Mouse (Mus musculus): Measurements from ENCODE around the gene Jam2. TPM values are rescaled to one million over a fixed set of nuclear protein-coding genes. Genes with fewer than 3 reads are reported as not detected.

Jam2 gene
- polyA plus RNA-seq, 1 experiment, result 37.9 TPM

DNA sequence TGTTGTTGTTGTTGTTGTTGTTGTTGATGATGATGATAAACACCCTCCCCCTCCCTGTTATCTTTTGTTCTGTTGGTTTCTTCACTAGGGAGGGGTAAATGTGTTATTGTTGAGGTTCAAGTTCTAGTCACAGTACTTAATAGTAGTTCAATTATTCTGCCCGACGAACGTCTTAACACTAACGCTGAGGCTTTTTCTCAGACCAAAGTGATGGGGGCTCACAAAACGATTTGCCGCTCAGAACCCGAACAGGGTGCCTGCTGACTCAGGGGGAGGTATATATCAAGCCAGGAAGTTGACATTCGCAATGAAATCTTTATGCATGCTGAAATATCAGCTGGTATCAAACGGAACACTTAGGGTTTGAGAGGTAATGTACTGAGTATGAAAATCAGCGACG lies 1.4 kb downstream of the Jam2 start:
- Histone ChIP-seq H3K27ac (ENCODE audit: insufficient read depth, low read length) (no peak overlapping the region), H3K27me3 (ENCODE audit: control insufficient read depth, insufficient read depth, low read length) (peaks cover 3% of the 10 kb centered on the region; the same call in 1 of the 2 replicates), H3K4me3 (replicated peaks; ENCODE audit: insufficient read depth, low read depth, low read length) (peak overlapping the region; percentile 30), H3K4me1 (ENCODE audit: control insufficient read depth, insufficient read depth, low read length) (peaks cover 5% of the 10 kb centered on the region; the same call in 1 of the 2 replicates)
- TF ChIP-seq POLR2A (IDR thresholded peaks at IDR 0.05; ENCODE audit: borderline replicate concordance, insufficient read depth, low read length) (no peak), CTCF (IDR thresholded peaks at IDR 0.05; ENCODE audit: borderline replicate concordance, insufficient read depth, low read depth, low read length) (no peak)
- DNase-seq, result no peak
- WGBS, result 8% methylated on average over 11 of the region's 11 CpGs

DNA sequence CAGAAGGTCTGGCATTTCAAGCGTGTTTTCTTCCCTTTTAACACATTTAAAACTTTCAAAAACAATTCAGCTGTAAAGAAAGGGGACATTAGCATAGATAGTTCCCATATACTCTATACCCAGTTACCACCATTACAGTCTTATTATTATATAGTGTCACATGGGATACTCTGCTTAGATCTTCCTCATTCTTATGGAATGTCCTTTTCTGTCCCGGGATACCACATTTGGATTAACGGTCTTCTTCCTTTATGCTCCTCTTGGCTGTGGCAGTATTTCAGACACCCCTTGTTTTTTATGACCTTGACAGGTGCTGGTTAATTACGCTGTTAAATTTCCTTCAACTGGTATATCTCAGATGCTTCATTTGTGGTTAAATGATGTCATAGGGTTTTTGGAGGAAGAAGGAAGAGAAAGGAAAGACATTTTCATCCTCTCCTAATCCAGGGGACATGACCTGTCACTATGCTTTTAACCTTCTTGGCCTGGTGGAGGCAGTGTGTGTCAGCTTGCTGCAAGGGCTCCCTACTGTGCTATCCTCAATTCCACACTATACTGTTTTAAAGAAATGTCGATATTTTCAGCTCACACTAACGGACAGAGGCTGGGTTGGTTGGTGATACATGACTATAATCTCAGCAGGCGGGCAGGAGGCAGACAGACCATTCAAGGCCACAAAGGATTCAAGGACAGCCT lies 2.3 kb downstream of the Jam2 start:
- DNase-seq, result no peak
- H3K4me1 ChIP-seq (ENCODE audit: control insufficient read depth, insufficient read depth, low read length), result peaks cover 5% of the 10 kb centered on the region; the same call in 1 of the 2 replicates
- TF ChIP-seq CTCF (IDR thresholded peaks at IDR 0.05; ENCODE audit: borderline replicate concordance, insufficient read depth, low read depth, low read length) (peak; percentile 32; the same call in 1 of the 2 replicates), POLR2A (IDR thresholded peaks at IDR 0.05; ENCODE audit: borderline replicate concordance, insufficient read depth, low read length) (no peak)
- H3K27ac ChIP-seq (ENCODE audit: insufficient read depth, low read length), result no peak overlapping the region
- 55% methylated on average over 7 of the region's 7 CpGs for WGBS
- no peak overlapping the region for H3K4me3 ChIP-seq (replicated peaks; ENCODE audit: insufficient read depth, low read depth, low read length)
- H3K27me3 ChIP-seq (ENCODE audit: control insufficient read depth, insufficient read depth, low read length), result peaks cover 3% of the 10 kb centered on the region; the same call in 1 of the 2 replicates

DNA sequence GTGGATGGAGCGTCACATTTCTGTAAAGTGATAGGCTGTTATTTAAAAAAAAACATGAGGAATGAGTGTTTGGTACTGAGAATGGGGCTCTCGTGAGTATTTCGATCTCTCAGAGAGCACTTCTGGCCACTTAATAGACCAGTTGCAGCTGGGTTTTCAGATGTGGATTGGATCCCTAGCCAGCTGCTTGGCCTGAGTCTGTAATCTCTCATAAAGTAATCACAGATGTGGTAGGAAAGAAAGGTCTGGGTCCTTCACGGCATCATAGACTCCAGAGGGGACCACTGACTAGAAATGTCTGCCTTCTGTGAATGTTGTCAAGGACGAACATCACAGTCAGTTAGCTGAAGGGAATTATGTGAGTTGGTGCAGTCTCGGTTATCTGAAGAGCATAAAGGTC lies 4.5 kb downstream of the Jam2 start:
- Histone ChIP-seq H3K27me3 (ENCODE audit: control insufficient read depth, insufficient read depth, low read length) (peaks cover 1% of the 10 kb centered on the region; the same call in 1 of the 2 replicates), H3K27ac (ENCODE audit: insufficient read depth, low read length) (no peak overlapping the region), H3K4me1 (ENCODE audit: control insufficient read depth, insufficient read depth, low read length) (peaks cover 5% of the 10 kb centered on the region; the same call in 1 of the 2 replicates), H3K4me3 (replicated peaks; ENCODE audit: insufficient read depth, low read depth, low read length) (no peak overlapping the region)
- no peak for DNase-seq
- WGBS, result 91% methylated on average over 6 of the region's 6 CpGs
- TF ChIP-seq POLR2A (IDR thresholded peaks at IDR 0.05; ENCODE audit: borderline replicate concordance, insufficient read depth, low read length), result no peak
- TF ChIP-seq CTCF (IDR thresholded peaks at IDR 0.05; ENCODE audit: borderline replicate concordance, insufficient read depth, low read depth, low read length), result no peak

DNA sequence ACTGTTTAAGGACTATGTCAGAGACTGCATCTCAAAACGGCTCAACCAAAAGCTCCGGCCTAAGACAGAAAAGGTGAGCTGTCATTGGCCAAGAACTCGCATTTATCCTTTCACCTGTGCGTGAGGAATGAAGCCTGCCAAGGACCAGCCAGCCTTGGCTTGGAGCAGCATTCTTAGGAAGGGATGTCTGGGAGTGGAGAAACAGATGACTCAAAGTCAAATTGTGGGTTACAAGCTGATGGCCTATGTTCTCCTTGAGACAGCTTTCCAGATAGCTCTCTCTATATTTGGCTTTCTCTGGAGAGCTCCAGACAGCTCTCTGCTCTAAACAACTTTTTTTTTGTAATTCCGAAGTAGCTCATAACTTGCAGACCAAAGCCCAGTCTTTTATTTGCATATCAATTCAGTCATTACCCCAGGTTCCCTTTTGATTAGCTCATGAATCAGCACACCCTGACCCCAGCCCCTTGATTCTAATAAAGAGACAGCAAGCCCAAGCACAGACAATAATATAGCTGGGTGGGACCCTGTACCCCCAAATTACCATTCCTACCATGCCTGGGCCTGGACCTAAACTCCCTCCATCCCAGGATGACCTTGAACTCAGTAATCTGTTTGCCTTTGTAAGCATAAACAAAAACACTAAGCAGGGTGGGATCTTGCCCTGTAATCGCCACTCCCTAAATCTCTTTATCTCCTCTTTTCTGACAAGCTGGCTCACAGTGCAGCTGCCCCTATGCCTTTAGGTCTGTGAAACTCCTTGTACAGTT lies 5.1 kb downstream of the Jam2 start:
- no peak for TF ChIP-seq CTCF (IDR thresholded peaks at IDR 0.05; ENCODE audit: borderline replicate concordance, insufficient read depth, low read depth, low read length)
- TF ChIP-seq POLR2A (IDR thresholded peaks at IDR 0.05; ENCODE audit: borderline replicate concordance, insufficient read depth, low read length), result no peak
- 83% methylated on average over 6 of the region's 6 CpGs for WGBS

DNA sequence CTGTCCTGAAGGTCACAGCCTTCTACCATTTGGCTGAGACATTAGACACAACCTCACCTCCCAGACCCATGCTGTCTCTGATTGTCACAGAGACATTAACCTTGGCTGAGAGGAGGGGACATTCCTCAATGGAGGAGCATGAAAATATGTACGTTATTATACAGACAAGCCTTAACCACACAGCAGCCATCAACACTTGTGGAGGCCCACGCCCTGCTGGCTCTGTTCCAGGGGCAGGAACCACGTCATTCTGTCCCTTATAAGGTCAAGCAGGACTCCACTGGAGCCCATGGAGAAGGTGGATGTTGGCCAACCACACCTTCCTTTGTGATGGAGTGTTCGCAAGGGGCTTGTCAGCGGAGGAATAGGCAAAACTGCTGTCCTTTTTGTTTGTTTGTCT lies 5.8 kb downstream of the Jam2 start:
- no peak overlapping the region for H3K4me3 ChIP-seq (replicated peaks; ENCODE audit: insufficient read depth, low read depth, low read length)
- TF ChIP-seq POLR2A (IDR thresholded peaks at IDR 0.05; ENCODE audit: borderline replicate concordance, insufficient read depth, low read length) (no peak), CTCF (IDR thresholded peaks at IDR 0.05; ENCODE audit: borderline replicate concordance, insufficient read depth, low read depth, low read length) (no peak)
- no peaks in the 10 kb centered on the region; the same call in 1 of the 2 replicates for H3K27me3 ChIP-seq (ENCODE audit: control insufficient read depth, insufficient read depth, low read length)
- WGBS, result 72% methylated on average over 5 of the region's 5 CpGs
- no peak overlapping the region for H3K27ac ChIP-seq (ENCODE audit: insufficient read depth, low read length)
- H3K4me1 ChIP-seq (ENCODE audit: control insufficient read depth, insufficient read depth, low read length), result 0 out of 2 replicates have a peak, but pooled peaks cover under 1% of the 10 kb centered on the region
- no peak for DNase-seq

More for the DNA sequence above, 5.1 kb downstream of the Jam2 start:
- H3K4me1 ChIP-seq (ENCODE audit: control insufficient read depth, insufficient read depth, low read length), result peaks cover 5% of the 10 kb centered on the region; the same call in 1 of the 2 replicates
- no peaks in the 10 kb centered on the region; the same call in 1 of the 2 replicates for H3K27me3 ChIP-seq (ENCODE audit: control insufficient read depth, insufficient read depth, low read length)
- no peak for DNase-seq
- no peak overlapping the region for H3K27ac ChIP-seq (ENCODE audit: insufficient read depth, low read length)
- H3K4me3 ChIP-seq (replicated peaks; ENCODE audit: insufficient read depth, low read depth, low read length), result no peak overlapping the region

DNA sequence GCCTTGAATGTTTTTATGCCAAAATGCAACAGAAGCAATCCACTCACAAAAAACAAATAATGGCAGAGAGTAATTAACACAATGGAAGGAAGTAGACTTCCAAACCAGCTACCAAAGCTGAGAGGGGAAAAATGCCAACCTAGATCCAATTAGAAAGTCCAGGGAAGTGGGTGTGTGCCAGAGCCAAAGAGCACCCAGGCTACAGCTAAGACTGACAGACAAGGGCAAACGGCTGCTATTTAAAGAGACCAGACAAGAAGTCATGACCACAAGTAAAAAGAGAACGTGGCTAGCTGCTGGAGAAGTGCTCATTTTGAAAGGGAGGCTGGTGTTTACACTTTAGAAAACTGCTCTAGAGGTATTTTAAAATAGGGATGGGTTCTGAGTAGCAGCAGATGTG lies 9.4 kb downstream of the Jam2 start:
- DNase-seq, result no peak
- H3K4me3 ChIP-seq (replicated peaks; ENCODE audit: insufficient read depth, low read depth, low read length), result no peak overlapping the region
- no peak overlapping the region for H3K27ac ChIP-seq (ENCODE audit: insufficient read depth, low read length)
- TF ChIP-seq CTCF (IDR thresholded peaks at IDR 0.05; ENCODE audit: borderline replicate concordance, insufficient read depth, low read depth, low read length) (no peak), POLR2A (IDR thresholded peaks at IDR 0.05; ENCODE audit: borderline replicate concordance, insufficient read depth, low read length) (no peak)
- no peaks in the 10 kb centered on the region for H3K27me3 ChIP-seq (ENCODE audit: control insufficient read depth, insufficient read depth, low read length)
- 21% methylated on average over 2 of the region's 2 CpGs for WGBS
- H3K4me1 ChIP-seq (ENCODE audit: control insufficient read depth, insufficient read depth, low read length), result no peaks in the 10 kb centered on the region

DNA sequence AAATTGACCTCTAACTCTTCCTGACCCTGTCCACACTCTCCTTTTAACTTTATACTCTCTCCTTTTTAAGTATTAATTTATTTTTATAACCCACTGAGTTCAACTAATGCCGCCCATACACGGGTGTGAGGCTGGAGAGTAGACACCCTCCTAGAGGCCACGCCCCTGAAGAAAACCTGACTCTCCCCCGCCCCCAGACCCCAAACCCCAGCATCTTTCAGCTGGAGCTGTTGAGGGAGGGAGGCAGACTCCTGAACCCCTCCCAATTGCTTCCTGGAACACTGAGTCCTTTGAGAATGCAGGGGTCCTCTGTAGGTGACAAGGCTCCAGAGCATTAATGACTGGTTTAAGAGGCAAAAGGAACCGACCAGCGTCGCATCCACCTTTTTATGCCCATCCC lies 11.0 kb downstream of the Jam2 start:
- Histone ChIP-seq H3K4me3 (replicated peaks; ENCODE audit: insufficient read depth, low read depth, low read length) (no peak overlapping the region), H3K27me3 (ENCODE audit: control insufficient read depth, insufficient read depth, low read length) (no peaks in the 10 kb centered on the region), H3K4me1 (ENCODE audit: control insufficient read depth, insufficient read depth, low read length) (no peaks in the 10 kb centered on the region), H3K27ac (ENCODE audit: insufficient read depth, low read length) (no peak overlapping the region)
- DNase-seq, result no peak
- WGBS, result 46% methylated on average over 7 of the region's 7 CpGs
- no peak for TF ChIP-seq CTCF (IDR thresholded peaks at IDR 0.05; ENCODE audit: borderline replicate concordance, insufficient read depth, low read depth, low read length)
- TF ChIP-seq POLR2A (IDR thresholded peaks at IDR 0.05; ENCODE audit: borderline replicate concordance, insufficient read depth, low read length), result no peak

Measured in cerebellum, adult 2 months (tissue).